Mouse (Mus musculus): ENCODE results near the gene Dcp1b. TPM values are rescaled to one million over a fixed set of nuclear protein-coding genes. Genes with fewer than 3 reads are reported as not detected.

Dcp1b gene
- polyA plus RNA-seq, 1 experiment, result 37.9 TPM

DNA sequence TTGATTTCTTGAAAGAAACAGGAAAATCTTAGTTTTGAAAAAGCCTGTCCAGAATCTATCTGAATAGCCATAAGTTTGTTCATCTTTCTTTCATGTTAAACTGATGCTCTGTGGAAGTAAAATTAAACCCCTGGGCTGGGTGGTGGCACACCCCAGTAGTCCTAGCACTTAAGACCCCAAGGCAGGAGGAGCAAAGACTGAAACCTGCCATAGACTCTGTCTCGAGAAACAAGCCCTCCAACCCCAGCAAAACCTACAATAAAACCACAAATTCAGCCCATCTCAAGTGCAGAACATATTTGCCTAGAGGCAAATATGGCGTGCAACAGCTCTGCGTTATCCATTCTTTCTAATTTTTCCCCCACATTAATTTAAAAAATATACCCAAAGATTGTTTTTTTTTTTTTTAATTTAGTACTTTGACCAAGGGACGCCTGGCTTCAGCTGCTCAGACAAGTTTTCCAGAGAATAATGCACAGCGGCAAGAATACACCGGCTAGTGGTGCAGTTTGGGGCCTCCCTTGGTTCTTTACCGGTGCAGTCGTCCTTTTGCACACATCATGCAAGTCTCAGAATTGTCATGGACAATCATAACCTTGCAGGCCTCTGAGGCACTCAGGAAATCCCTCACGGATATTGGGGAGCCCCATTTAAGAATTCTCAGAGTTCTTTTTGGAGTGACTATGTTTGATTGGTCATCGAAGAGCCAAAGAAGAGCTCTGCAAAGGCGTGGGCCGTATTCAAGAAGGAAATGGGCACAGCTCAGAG lies 562 bp upstream of the Dcp1b start:
- DNase-seq (ENCODE audit: low read depth), result no peak
- TF ChIP-seq CTCF (IDR thresholded peaks at IDR 0.05; ENCODE audit: borderline replicate concordance, extremely low read depth, insufficient read depth, insufficient read length) (no peak), POLR2A (IDR thresholded peaks at IDR 0.05; ENCODE audit: borderline replicate concordance, extremely low read depth, insufficient read depth, insufficient read length, poor library complexity, severe bottlenecking) (no peak)

DNA sequence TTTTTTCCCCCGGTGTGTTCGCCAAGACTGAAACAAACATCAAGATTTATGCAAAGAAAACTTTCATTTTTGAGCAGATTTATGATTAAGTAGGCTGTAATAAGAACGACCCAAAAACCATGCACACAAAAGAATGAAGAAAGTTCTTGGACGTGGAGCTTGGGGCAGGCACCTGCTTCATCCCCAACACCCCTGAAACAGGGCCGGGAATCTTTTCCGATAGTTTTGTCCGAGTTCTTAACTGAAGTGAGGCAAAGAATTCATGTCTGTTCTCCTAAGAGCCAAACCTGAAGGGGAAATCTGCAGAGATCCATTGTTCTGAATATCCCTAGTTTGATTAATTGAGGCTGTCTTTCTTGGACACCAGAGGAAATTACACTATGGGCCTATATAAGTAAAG lies 1.1 kb downstream of the Dcp1b start:
- TF ChIP-seq CTCF (IDR thresholded peaks at IDR 0.05; ENCODE audit: borderline replicate concordance, extremely low read depth, insufficient read depth, insufficient read length), result no peak
- no peak for TF ChIP-seq POLR2A (IDR thresholded peaks at IDR 0.05; ENCODE audit: borderline replicate concordance, extremely low read depth, insufficient read depth, insufficient read length, poor library complexity, severe bottlenecking)
- no peak for DNase-seq (ENCODE audit: low read depth)

DNA sequence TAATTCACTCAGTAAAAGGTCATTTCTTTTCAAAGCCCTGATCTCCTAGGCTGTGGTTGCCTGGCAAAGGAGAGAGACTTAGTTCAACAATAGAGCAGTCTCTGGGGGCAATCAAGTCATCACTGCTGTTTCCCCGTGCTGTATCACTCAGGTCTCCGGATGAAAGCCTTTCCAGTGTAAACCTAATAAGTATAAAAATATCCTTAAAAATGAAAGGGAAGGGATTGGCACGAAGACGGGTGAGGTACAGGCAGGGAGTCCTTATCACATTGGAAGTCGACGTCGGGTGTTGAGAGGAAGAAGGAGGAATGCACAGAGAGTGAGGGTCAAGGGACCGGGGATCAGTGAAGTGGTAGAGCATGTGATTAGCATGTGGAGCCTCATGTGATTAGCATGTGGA lies 2.0 kb downstream of the Dcp1b start:
- TF ChIP-seq POLR2A (IDR thresholded peaks at IDR 0.05; ENCODE audit: borderline replicate concordance, extremely low read depth, insufficient read depth, insufficient read length, poor library complexity, severe bottlenecking) (no peak), CTCF (IDR thresholded peaks at IDR 0.05; ENCODE audit: borderline replicate concordance, extremely low read depth, insufficient read depth, insufficient read length) (no peak)
- no peak for DNase-seq (ENCODE audit: low read depth)

DNA sequence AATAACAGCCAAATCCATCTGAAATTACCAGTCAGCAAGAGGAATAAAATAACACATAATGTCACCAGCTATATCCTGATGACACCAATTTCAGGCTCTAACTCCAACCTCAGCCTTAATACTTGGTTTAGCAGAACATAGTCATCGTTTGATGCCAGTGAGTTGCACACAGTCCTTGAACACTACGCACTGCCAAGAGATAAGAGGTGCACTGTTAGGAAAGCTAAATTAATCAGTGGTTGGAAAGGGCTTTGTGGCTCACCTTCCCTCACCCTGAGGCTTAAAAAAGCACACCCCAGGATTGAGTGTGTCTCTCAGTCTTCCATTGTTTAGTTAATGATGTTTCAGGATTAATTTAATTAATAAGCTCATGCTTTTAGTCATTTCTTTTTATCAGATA lies 5.1 kb downstream of the Dcp1b start:
- TF ChIP-seq CTCF (IDR thresholded peaks at IDR 0.05; ENCODE audit: borderline replicate concordance, extremely low read depth, insufficient read depth, insufficient read length) (no peak), POLR2A (IDR thresholded peaks at IDR 0.05; ENCODE audit: borderline replicate concordance, extremely low read depth, insufficient read depth, insufficient read length, poor library complexity, severe bottlenecking) (no peak)
- DNase-seq (ENCODE audit: low read depth), result no peak

DNA sequence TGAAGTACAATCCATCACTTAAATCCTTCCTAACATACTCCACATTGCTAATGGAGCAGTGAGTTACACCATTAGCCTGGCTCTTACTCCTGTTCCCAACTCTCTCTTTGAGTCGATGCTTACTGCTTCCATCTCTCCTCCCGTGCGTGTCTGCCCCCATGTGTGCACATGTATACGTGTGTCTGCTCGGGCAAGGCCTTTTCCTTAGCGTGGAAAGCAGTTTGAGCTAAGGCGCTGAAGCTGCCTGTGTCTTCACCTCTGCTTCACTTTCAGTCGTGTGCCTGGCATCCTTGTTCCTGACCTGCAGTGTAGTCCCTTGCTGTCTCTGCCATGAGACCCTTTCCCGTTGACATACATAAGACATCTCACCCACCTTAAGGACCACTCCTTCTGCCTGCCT lies 7.2 kb downstream of the Dcp1b start:
- DNase-seq (ENCODE audit: low read depth), result no peak
- TF ChIP-seq POLR2A (IDR thresholded peaks at IDR 0.05; ENCODE audit: borderline replicate concordance, extremely low read depth, insufficient read depth, insufficient read length, poor library complexity, severe bottlenecking) (no peak), CTCF (IDR thresholded peaks at IDR 0.05; ENCODE audit: borderline replicate concordance, extremely low read depth, insufficient read depth, insufficient read length) (no peak)

DNA sequence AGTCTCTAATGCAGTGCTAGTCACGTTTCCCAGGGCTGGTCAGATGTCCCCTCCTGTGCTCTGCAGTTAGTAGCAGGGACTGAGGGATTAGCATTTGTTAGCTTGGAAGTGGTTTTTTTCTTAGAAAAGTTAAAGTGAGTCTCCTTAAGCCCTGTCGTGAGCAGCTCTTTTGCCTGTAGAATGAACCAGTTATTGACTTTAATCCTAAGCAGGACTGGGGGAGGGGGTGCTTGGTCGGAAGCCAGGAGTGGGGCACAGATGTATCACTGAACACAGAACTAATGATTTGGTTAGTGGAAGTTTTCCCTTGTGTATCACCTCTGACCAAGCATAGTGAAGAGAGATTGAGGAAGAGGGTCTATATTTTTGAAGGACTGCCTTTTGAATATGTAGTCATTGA lies 8.7 kb downstream of the Dcp1b start:
- TF ChIP-seq CTCF (IDR thresholded peaks at IDR 0.05; ENCODE audit: borderline replicate concordance, extremely low read depth, insufficient read depth, insufficient read length), result no peak
- TF ChIP-seq POLR2A (IDR thresholded peaks at IDR 0.05; ENCODE audit: borderline replicate concordance, extremely low read depth, insufficient read depth, insufficient read length, poor library complexity, severe bottlenecking), result no peak
- DNase-seq (ENCODE audit: low read depth), result peak; percentile 33

DNA sequence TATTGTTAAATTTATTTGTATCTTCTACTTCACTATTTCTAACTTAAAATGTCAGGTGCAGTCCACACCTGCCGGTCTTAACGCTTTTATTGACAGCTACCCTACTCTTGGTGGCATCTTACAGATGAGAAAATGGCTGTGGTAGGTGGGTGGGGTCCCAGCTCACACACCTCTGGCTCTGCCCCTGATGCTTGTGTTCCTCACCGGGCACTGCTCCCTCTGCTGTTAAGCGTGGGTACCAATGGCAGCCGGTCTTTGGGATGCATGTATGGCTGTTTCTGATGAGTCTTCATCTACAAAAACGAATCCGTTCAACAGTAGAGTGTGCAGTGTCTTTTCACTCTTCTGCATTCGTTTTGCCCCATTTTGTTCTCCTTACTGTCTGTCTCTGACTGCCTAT lies 11.6 kb downstream of the Dcp1b start:
- DNase-seq (ENCODE audit: low read depth), result peak; percentile 46
- TF ChIP-seq POLR2A (IDR thresholded peaks at IDR 0.05; ENCODE audit: borderline replicate concordance, extremely low read depth, insufficient read depth, insufficient read length, poor library complexity, severe bottlenecking) (no peak), CTCF (IDR thresholded peaks at IDR 0.05; ENCODE audit: borderline replicate concordance, extremely low read depth, insufficient read depth, insufficient read length) (peak; percentile 56; the same call in 1 of the 2 replicates)

DNA sequence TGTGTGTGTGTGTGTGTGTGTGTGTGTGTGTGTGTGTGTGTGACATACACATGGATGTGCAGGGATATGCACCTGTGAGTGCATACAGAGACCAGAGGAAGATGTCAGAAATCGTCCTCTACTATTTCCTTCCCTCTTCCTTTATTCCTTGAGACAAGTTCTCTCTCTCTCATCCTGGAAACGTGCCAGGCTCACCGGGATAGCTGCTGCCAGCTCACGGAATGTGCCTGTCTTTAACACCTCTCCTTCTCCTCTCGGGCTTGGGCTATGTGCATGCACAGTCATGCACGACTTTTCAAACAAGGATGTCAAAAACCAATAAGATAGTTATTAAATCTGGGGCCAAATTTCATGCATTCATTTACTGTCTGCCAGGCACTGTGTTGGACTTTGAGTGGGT lies 12.6 kb downstream of the Dcp1b start:
- no peak for DNase-seq (ENCODE audit: low read depth)
- TF ChIP-seq CTCF (IDR thresholded peaks at IDR 0.05; ENCODE audit: borderline replicate concordance, extremely low read depth, insufficient read depth, insufficient read length), result no peak
- no peak for TF ChIP-seq POLR2A (IDR thresholded peaks at IDR 0.05; ENCODE audit: borderline replicate concordance, extremely low read depth, insufficient read depth, insufficient read length, poor library complexity, severe bottlenecking)

DNA sequence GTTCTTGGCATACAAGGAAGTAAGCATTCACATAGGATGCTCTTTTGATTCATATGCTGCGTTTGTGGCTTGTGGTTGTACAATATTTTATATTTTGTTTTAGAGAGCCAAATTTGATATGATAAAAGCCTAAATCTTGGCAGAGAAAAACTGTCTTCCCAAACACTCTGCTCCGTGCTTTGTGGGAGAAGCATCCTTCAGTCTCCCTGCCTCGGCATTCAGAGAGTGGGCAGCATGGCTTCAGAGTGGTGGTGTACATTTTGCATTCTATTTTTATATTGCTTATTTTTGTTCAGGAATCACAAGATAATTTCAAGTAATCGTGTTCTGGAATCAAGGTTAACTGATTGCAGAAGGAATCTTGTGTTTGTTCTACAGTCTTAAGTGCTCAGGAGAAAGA lies 16.4 kb downstream of the Dcp1b start:
- DNase-seq (ENCODE audit: low read depth), result no peak
- no peak for TF ChIP-seq POLR2A (IDR thresholded peaks at IDR 0.05; ENCODE audit: borderline replicate concordance, extremely low read depth, insufficient read depth, insufficient read length, poor library complexity, severe bottlenecking)
- TF ChIP-seq CTCF (IDR thresholded peaks at IDR 0.05; ENCODE audit: borderline replicate concordance, extremely low read depth, insufficient read depth, insufficient read length), result no peak

DNA sequence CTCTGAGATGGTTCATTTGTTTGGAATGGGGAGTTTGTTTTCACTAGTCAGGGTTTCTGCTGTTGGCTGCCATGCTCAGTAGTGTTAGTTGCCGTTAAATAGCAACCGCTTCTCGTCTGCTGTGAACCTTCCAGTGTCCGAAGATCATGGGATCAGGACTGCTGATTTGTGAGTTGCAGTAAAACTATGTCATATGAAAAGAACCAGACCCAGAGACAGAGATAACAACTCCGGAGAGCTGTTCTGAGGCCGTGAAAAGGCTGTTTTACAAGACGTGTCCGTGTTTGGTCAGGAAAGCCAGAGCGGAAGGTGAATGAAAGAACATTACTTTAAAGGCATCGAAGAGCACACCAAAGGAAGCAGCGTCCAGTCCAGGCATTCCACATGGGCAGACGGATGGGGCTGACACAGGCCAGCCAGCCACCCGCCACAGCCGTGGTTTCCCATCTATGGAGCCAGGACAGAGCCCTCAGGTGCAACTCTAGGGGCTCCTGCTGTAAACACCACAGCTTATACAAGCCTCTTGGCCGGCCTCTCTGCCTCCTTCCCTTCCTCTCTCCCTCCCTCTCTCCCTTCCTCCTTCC lies 18.6 kb downstream of the Dcp1b start:
- TF ChIP-seq POLR2A (IDR thresholded peaks at IDR 0.05; ENCODE audit: borderline replicate concordance, extremely low read depth, insufficient read depth, insufficient read length, poor library complexity, severe bottlenecking), result no peak
- TF ChIP-seq CTCF (IDR thresholded peaks at IDR 0.05; ENCODE audit: borderline replicate concordance, extremely low read depth, insufficient read depth, insufficient read length), result no peak
- no peak for DNase-seq (ENCODE audit: low read depth)

DNA sequence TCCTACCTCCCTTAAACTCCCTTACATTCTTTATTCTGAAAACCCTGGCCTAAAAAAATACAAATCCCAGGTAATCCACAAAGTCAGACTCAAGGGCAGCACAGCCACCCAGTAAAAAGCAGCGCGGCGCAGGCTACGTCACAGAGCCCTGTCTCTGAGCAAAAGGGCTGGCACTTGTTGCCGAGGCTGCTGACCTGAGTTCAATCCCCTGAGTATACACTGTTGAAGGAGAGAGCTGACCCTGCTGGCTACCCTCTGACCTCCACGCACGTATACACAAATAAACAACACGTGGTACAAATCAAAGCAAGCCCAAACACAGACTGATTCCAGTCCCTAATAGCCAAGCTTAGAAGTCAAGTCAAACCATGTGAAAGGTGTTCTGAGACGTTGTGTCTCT lies 19.1 kb downstream of the Dcp1b start:
- TF ChIP-seq POLR2A (IDR thresholded peaks at IDR 0.05; ENCODE audit: borderline replicate concordance, extremely low read depth, insufficient read depth, insufficient read length, poor library complexity, severe bottlenecking) (no peak), CTCF (IDR thresholded peaks at IDR 0.05; ENCODE audit: borderline replicate concordance, extremely low read depth, insufficient read depth, insufficient read length) (no peak)
- DNase-seq (ENCODE audit: low read depth), result no peak

DNA sequence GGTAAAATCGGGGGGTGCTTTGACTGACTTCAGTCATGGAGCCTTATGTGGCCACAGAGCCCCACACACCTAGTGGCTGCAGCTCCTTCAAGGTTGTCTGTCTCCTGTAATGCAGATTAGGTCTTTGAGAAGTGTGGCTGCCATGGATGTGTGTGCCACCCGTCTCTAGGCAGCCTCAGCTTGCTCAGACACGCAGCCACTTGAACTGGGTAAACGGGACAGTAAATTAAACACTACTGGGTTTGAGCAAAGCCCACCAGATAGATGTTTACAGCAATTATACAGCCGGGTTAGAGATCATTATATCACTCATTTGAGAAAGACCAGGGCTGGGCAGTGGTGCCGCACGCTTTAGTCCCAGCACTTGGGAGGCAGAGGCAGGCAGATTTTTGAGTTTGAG lies 19.5 kb downstream of the Dcp1b start:
- DNase-seq (ENCODE audit: low read depth), result no peak
- no peak for TF ChIP-seq POLR2A (IDR thresholded peaks at IDR 0.05; ENCODE audit: borderline replicate concordance, extremely low read depth, insufficient read depth, insufficient read length, poor library complexity, severe bottlenecking)
- TF ChIP-seq CTCF (IDR thresholded peaks at IDR 0.05; ENCODE audit: borderline replicate concordance, extremely low read depth, insufficient read depth, insufficient read length), result no peak

Data from brain, embryonic 14.5 days (tissue).